Mouse (Mus musculus) embryonic facial prominence, embryonic 11.5 days (tissue): ENCODE data around the gene Usp39. TPM values are rescaled to one million over a fixed set of nuclear protein-coding genes. Genes with fewer than 3 reads are reported as not detected.

Source experiments
- ATAC-seq: fragments of 200-750 bp; cut with Nextera tagmentation; replicated peaks from 2 replicates; pipeline ENCODE4 v1.8.0; 2017; ENCODE audit warnings: low read depth; ENCODE audit not compliant: insufficient number of reproducible peaks, low FRiP score, low TSS enrichment
- DNase-seq: peaks from one replicate; pipeline ENCODE4 v3.0.0-alpha.2; 2015; ENCODE audit warnings: low spot score
- H3K27ac ChIP-seq: fragments of 300-500 bp; sonication (generic); replicated peaks from 2 replicates; pipeline ENCODE4 v1.5.1; 2014; ENCODE audit warnings: mild to moderate bottlenecking, low read depth, low read length, control low read depth
- H3K27me3 ChIP-seq: fragments of 300-500 bp; sonication (generic); 2 replicates; pipeline ENCODE4 v1.6.1; 2014; ENCODE audit warnings: mild to moderate bottlenecking, low read length, moderate library complexity, mixed read lengths; ENCODE audit not compliant: control insufficient read depth, insufficient read depth
- H3K36me3 ChIP-seq: fragments of 300-500 bp; sonication (generic); replicated peaks from 2 replicates; pipeline ENCODE4 v1.6.1; 2014; ENCODE audit warnings: low read depth, mild to moderate bottlenecking, low read length, moderate library complexity, mixed read lengths; ENCODE audit not compliant: control insufficient read depth, insufficient read depth
- H3K4me1 ChIP-seq: fragments of 300-500 bp; sonication (generic); 2 replicates; pipeline ENCODE4 v1.6.1; 2014; ENCODE audit warnings: low read length, mixed read lengths; ENCODE audit not compliant: control insufficient read depth, insufficient read depth
- H3K4me2 ChIP-seq: fragments of 300-500 bp; sonication (generic); 2 replicates; pipeline ENCODE4 v1.6.1; 2014; ENCODE audit warnings: low read depth, mild to moderate bottlenecking, control low read depth, low read length, moderate library complexity
- H3K4me3 ChIP-seq: fragments of 300-500 bp; sonication (generic); 2 replicates; pipeline ENCODE4 v1.5.1; 2014; ENCODE audit warnings: low read depth, low read length, control low read depth
- H3K9ac ChIP-seq: fragments of 300-500 bp; sonication (generic); replicated peaks from 2 replicates; pipeline ENCODE4 v1.6.1; 2014; ENCODE audit warnings: mild to moderate bottlenecking, control low read depth, low read length
- H3K9me3 ChIP-seq: fragments of 300-500 bp; sonication (generic); replicated peaks from 2 replicates; pipeline ENCODE4 v1.6.1; 2016; ENCODE audit warnings: mild to moderate bottlenecking, low read length, inconsistent platforms, mixed read lengths; ENCODE audit not compliant: control insufficient read depth
- WGBS: fragments of 180-500 bp; shearing (Covaris S2); extraction: QIAGEN DNeasy Blood & Tissue Kit; methylation state at CpG from one replicate; pipeline ENCODE4 v1.1.7; 2014; 5-methylcytosine and 5-hydroxymethylcytosine counted together
- polyA plus RNA-seq: library from polyadenylated mRNA; unstranded; fragments of >200 nt; fragmentation: Nextera tagmentation; extraction: Ambion mirVana; gene quantifications from 2 replicates; pipeline ENCODE4 v1.2.1, GENCODE M21; 2014

The Usp39 gene
- polyA plus RNA-seq, 1 experiment from 2014 or later, result 107 TPM

DNA sequence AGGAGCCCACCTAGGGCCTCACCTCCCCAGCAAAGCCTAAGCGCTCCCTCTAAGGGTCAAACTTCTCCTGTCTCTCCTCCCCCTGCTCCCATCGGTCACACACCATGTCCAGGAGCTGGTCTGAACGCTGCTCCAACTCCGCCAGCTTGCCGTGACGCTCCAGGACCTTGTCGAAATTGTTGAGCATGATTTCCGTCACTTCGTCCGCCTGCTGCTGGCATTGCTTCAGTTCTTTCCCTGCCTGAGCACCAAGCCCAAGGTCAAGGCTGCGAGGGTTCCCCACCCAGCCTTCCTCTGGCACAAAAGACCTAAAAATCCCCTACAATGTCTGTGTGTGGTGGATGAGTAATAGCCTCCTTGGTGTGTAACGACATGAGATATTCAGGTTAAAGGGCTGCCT lies 25.1 kb upstream of the Usp39 start:
- H3K27me3 ChIP-seq, result no peaks in the 10 kb centered on the region
- no peak for DNase-seq
- no peak overlapping the region for H3K27ac ChIP-seq
- ATAC-seq, result no peak
- H3K4me2 ChIP-seq, result no peak overlapping the region
- H3K9ac ChIP-seq, result no peak overlapping the region
- no peaks in the 10 kb centered on the region for H3K9me3 ChIP-seq
- 83% methylated on average over 12 of the region's 12 CpGs for WGBS
- no peaks in the 10 kb centered on the region for H3K36me3 ChIP-seq
- no peaks in the 10 kb centered on the region for H3K4me1 ChIP-seq
- no peak overlapping the region for H3K4me3 ChIP-seq

DNA sequence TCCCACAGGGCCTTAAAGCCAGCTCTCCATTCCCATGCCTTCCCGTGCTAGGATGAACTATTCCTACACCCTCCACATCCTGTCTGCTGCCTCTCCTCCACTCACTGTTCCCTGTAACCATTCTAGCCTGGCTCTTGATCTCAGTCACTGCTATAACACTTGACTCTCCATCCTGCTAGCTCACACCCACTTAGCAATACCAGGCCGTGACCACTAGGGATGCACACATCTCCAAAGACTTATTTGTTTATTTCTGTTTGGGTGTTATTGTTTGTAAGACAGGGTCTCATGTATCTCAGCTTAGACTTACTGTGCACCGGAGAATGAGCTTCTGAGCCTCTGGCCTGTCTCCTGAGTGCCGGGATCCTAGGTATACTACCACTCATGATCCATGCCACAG lies 24.6 kb upstream of the Usp39 start:
- no peaks in the 10 kb centered on the region for H3K4me1 ChIP-seq
- H3K9ac ChIP-seq, result no peak overlapping the region
- H3K36me3 ChIP-seq, result no peaks in the 10 kb centered on the region
- no peaks in the 10 kb centered on the region for H3K27me3 ChIP-seq
- H3K4me2 ChIP-seq, result no peak overlapping the region
- DNase-seq (no peak), ATAC-seq (no peak)
- 83% methylated on average over 4 of the region's 4 CpGs for WGBS
- no peak overlapping the region for H3K27ac ChIP-seq
- no peaks in the 10 kb centered on the region for H3K9me3 ChIP-seq
- H3K4me3 ChIP-seq, result no peak overlapping the region

DNA sequence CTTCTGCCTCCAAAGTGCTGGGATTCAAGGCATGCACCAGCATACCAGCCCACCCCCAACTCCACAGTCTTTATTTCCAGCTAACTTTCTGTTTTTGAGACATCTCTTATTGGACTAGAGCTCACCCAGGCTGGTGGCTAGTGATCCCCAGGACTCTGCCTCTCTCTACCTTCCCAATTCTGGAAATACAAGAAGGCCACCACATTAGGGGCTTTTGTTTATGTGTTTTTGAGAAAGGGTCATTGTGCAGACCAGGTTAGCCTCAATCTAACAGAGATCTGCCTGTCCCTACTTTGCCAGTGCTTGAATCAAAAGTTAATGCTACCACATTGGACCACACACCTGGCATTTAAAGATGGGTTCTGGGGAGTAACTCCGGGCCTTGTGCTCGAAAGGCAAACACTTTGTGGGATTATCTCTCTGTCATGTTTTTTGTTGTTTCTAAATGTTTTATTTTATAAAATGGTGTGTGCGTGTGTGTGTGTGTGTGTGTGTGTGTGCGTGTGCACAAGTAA lies 22.5 kb upstream of the Usp39 start:
- Histone ChIP-seq H3K4me3 (no peak overlapping the region), H3K9ac (no peak overlapping the region), H3K36me3 (no peaks in the 10 kb centered on the region), H3K4me1 (no peaks in the 10 kb centered on the region), H3K9me3 (no peaks in the 10 kb centered on the region), H3K4me2 (no peak overlapping the region), H3K27me3 (no peaks in the 10 kb centered on the region), H3K27ac (no peak overlapping the region)
- WGBS, result 79% methylated on average over 4 of the region's 4 CpGs
- DNase-seq, result no peak
- no peak for ATAC-seq

DNA sequence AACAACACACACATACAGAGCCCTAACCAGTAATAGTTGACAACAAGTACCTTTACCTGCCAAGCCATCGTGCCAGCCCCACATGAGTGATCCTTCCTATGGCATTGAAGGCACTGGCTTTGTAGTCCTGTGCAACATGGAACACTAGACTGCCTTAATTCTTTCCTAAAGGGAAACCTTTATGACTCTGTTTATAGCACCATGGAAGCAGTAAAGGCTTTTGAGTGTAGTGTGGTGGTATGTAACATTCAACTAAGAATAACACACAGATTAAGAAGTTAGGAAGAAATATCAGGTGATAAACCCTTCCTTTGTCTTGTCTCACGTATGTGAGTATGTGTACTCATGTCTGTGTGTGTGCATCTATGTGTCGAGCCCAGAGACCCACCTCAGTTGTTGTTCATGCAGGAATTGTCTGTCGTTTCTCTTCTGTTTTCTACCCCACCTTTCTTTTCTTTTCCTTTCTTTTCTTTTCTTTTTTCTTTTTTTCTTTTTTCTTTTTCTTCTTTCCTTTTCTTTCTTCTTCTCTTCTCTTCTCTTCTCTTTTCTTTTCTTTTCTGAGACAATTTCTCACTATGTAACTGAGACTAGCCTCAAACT lies 22.0 kb upstream of the Usp39 start, which contains the start of gene Rnf181:
Rnf181 (minus strand) TSS at position 113 of the 600 bp plus-strand sequence.
- Histone ChIP-seq H3K9ac (no peak within 1 kb of the TSS), H3K4me3 (no peak within 1 kb of the TSS), H3K4me1 (no peaks in the 10 kb centered on the region), H3K27me3 (no peaks in the 10 kb centered on the region), H3K27ac (no peak within 1 kb of the TSS), H3K9me3 (no peaks in the 10 kb centered on the region), H3K36me3 (no peaks in the 10 kb centered on the region), H3K4me2 (no peak within 1 kb of the TSS)
- ATAC-seq (no peak), DNase-seq (no peak)
- 74% methylated on average over 4 of the region's 4 CpGs for WGBS

DNA sequence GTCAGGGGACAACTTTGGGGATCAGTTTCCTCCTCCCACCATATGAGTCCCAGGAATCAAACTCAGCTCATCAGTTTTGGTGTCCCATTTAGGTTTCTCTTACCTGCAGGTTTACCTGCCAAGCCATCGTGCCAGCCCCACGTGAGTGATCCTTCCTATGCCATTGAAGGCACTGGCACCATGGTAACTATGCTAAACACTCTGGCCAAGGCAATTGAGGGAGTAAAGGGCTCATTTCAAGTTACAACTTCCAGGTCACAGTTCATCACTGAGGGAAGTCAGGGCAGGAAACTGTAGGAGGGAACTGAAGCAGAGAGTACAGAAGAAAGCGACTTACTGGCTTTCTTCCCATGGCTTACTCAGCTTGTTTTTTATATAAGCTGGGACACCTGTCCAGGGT lies 21.3 kb upstream of the Usp39 start:
- Histone ChIP-seq H3K27me3 (no peaks in the 10 kb centered on the region), H3K36me3 (no peaks in the 10 kb centered on the region), H3K4me3 (no peak overlapping the region), H3K9ac (no peak overlapping the region), H3K9me3 (no peaks in the 10 kb centered on the region), H3K4me2 (no peak overlapping the region), H3K27ac (no peak overlapping the region), H3K4me1 (no peaks in the 10 kb centered on the region)
- ATAC-seq (no peak), DNase-seq (no peak)
- 64% methylated on average over 3 of the region's 3 CpGs for WGBS

DNA sequence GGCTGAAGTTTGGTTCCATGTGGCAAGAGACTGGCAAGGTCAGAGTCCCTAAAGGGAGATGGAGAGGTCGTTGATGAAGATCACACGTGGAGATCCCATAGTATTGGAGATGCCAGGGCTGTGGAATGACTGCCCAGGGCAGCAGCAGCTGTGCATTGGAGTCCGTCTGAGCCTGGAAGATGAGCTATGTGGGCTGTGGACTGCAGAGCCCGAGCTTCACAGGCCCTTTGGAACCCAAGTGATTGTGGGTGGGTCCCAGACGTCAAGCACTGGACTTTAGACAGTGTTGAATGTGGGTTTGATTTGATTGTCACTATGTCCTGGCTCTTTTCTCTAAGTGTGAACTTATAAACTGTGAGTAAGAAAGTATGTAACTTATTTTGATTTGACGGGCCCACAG lies 20.0 kb upstream of the Usp39 start:
- 72% methylated on average over 6 of the region's 6 CpGs for WGBS
- Histone ChIP-seq H3K4me3 (no peak overlapping the region), H3K4me1 (0 out of 2 replicates have a peak, but pooled peaks cover 2% of the 10 kb centered on the region), H3K27ac (no peak overlapping the region), H3K9me3 (no peaks in the 10 kb centered on the region), H3K27me3 (no peaks in the 10 kb centered on the region), H3K9ac (no peak overlapping the region), H3K4me2 (no peak overlapping the region), H3K36me3 (peaks cover 6% of the 10 kb centered on the region)
- DNase-seq, result no peak
- no peak for ATAC-seq

DNA sequence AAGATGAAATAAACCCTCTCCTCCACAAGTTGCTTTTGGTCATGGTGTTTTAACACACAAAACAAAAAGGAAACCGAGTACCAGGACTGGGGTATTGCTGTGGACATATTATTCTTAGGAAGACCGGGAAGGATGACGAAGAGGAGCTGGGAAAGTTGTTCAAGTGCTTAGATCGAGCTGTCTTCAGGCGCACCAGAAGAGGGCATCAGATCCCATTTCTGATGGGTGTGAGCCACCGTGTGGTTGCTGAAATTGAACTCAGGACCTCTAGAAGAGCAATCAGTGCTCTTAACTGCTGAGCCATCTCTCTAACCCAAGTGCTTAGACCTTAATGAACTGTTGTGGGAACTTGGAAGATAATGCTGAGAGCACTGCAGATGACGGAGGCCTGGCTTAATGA lies 19.0 kb upstream of the Usp39 start:
- ATAC-seq, result no peak
- no peak overlapping the region for H3K4me3 ChIP-seq
- H3K27ac ChIP-seq, result no peak overlapping the region
- H3K36me3 ChIP-seq, result peaks cover 6% of the 10 kb centered on the region
- no peak for DNase-seq
- H3K4me1 ChIP-seq, result 0 out of 2 replicates have a peak, but pooled peaks cover 2% of the 10 kb centered on the region
- no peak overlapping the region for H3K9ac ChIP-seq
- WGBS, result 46% methylated on average over 7 of the region's 7 CpGs
- H3K9me3 ChIP-seq, result no peaks in the 10 kb centered on the region
- no peaks in the 10 kb centered on the region for H3K27me3 ChIP-seq
- no peak overlapping the region for H3K4me2 ChIP-seq

DNA sequence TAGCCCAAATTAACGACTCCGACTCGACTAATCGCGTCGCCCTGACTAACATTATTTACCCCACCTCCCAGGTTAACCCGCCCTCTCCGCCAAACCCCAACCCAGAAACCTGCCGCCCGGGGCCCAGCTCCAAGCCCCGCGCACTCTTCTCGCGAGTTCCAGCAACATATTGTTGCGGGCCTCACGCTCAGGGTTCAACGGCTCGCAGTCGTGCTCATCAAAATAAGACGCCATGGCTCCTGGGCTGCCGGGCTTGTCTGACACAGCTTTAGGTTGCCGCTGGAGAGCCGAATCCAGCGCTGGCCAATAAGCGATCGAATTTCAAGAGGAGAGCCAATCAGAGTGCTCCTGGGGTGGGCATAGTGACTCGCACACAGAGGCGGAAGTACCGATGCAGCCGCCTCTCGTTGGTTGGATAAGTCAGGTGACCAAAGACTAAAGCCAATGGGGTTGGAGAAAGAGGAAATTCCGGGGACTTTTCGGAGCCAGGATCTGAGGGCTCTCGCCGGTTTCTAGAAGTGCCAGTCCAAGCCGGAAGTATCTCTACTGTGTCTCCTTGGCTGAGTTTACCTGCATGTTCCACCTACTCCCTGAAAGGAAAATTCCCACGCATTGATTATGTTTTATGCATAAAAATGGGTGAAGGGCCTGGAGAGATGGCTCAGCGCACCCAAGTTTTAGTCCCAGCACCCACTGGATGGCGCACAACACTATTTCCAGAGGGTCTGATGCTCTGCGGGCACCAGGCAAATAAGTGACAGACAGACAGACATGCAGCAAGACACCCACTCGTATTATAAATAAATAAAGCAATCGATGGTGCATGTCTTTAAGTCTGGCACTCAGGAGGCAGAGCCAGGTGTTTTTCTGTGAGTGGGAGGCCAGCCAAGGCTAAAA lies 17.4 kb upstream of the Usp39 start:
- H3K27ac ChIP-seq, result no peak overlapping the region
- DNase-seq, result peak; percentile 98
- peaks cover 6% of the 10 kb centered on the region for H3K36me3 ChIP-seq
- no peaks in the 10 kb centered on the region for H3K27me3 ChIP-seq
- peak overlapping the region; percentile 68 for H3K9ac ChIP-seq
- peak overlapping the region; percentile 71 for H3K4me2 ChIP-seq
- ATAC-seq, result peak; percentile 98
- peak overlapping the region; percentile 76 for H3K4me3 ChIP-seq
- no peaks in the 10 kb centered on the region for H3K9me3 ChIP-seq
- under 1% methylated on average over 42 of the region's 42 CpGs for WGBS
- H3K4me1 ChIP-seq, result 0 out of 2 replicates have a peak, but pooled peaks cover 2% of the 10 kb centered on the region
